25 mouse cellular contexts compared by ENCODE assay signal in genomic region chr11:70607611-70608010, GRCm38 (mm10). TPM values are rescaled to one million over a fixed set of nuclear protein-coding genes. Genes with fewer than 3 reads are reported as not detected.
DNase-seq lines count a peak whose midpoint lies in the region; ATAC-seq lines count a peak whose summit lies in the region.
"Had no signal": no experiment of that assay in that cellular context is flagged by ENCODE, and none has a peak within 500 bp of the region (broad histone marks: within the 10 kb centered on the region; RNA-seq: fewer than 3 reads in every experiment).

No protein-coding gene starts in this region.

- WGBS in limb, embryonic 13.5 days = 91% methylated on average over 9 of the region's 9 CpGs
- 96% methylated on average over 9 of the region's 9 CpGs for WGBS in limb, embryonic 10.5 days

- ATAC-seq in limb, embryonic 13.5 days (ENCODE audit: low FRiP score, low read depth) = no peak
- ATAC-seq: activated CD4-positive, CD25-positive, alpha-beta regulatory T cell, adult 4 months; CD4-positive, CD25-positive, alpha-beta regulatory T cell, adult 4 months; Patski had no signal

- no peak overlapping the region for H3K4me3 ChIP-seq in limb, embryonic 13.5 days
- no peak overlapping the region for H3K4me3 ChIP-seq in limb, embryonic 10.5 days

- intact Hi-C loops in heart, postnatal 14 days (cut with DNase I) = loop anchor here (10.0 kb wide), 1 partner anchor 173 kb away; the partner anchor contains the start of gene Arrb2

- H3K9ac ChIP-seq in limb, embryonic 13.5 days = no peak overlapping the region

- DNase-seq in heart, adult 11 months = peak; percentile 90
- no peak for DNase-seq in heart, postnatal 14 days
- DNase-seq in limb, embryonic 10.5 days (ENCODE audit: low spot score) = no peak
- DNase-seq: adrenal gland, adult 2 months; adrenal gland, adult 8-10 months; adrenal gland, postnatal 10 days; adrenal gland, postnatal 14 days; adrenal gland, postnatal 25 days; adrenal gland, postnatal 36 days; B cell, adult 2 months; cerebellum, adult 11 months; cerebellum, adult 11-12 months; cerebellum, adult 18-20 months had no signal

- no peak overlapping the region for H3K27ac ChIP-seq in limb, embryonic 13.5 days
- no peak overlapping the region for H3K27ac ChIP-seq in limb, embryonic 10.5 days

- H3K27me3 ChIP-seq in limb, embryonic 13.5 days = no peaks in the 10 kb centered on the region
- no peaks in the 10 kb centered on the region for H3K27me3 ChIP-seq in limb, embryonic 10.5 days (ENCODE audit: low read depth, poor library complexity, severe bottlenecking)
- H3K27me3 ChIP-seq: CH12.LX, Patski had no signal

- H3K4me2 ChIP-seq in limb, embryonic 13.5 days (replicated peaks) = 0 out of 2 replicates have a peak overlapping the region, but pooled peaks have one; percentile 4

- peaks cover 99% of the 10 kb centered on the region for H3K36me3 ChIP-seq in limb, embryonic 13.5 days
- peaks cover 100% of the 10 kb centered on the region for H3K36me3 ChIP-seq in limb, embryonic 10.5 days

- no peaks in the 10 kb centered on the region for H3K4me1 ChIP-seq in limb, embryonic 13.5 days
- H3K4me1 ChIP-seq in limb, embryonic 10.5 days = no peaks in the 10 kb centered on the region

- H3K9me3 ChIP-seq in limb, embryonic 13.5 days = no peaks in the 10 kb centered on the region
- H3K9me3 ChIP-seq in limb, embryonic 10.5 days (replicated peaks) = no peaks in the 10 kb centered on the region
- H3K9me3 ChIP-seq: G1E had no signal

RNA-seq across cellular contexts. Expression of gene 4930544D05Rik, which starts 8.0 kb away (rescaled TPM):
- total RNA-seq in heart, postnatal 14 days (2021) = not detected
- polyA plus RNA-seq in limb, embryonic 13.5 days (2015; fragmentation: Nextera tagmentation; extraction: Ambion mirVana) = not detected in 2 replicates
- polyA plus RNA-seq in limb, embryonic 10.5 days (2016; fragmentation: Nextera tagmentation; extraction: Ambion mirVana) = not detected in 2 replicates
- total RNA-seq: adrenal gland, adult 18-20 months; adrenal gland, adult 2 months; adrenal gland, adult 8-10 months; adrenal gland, postnatal 10 days; adrenal gland, postnatal 14 days; adrenal gland, postnatal 25 days; adrenal gland, postnatal 36 days; adrenal gland, postnatal 4 days; G1E; MEL had no signal
- polyA plus RNA-seq: activated CD4-positive, CD25-positive, alpha-beta regulatory T cell, adult 4 months; adrenal gland, adult 2 months; brain, embryonic 14.5 days; C2C12; G1E; Patski had no signal

RNA-seq across cellular contexts. Expression of gene Chrne, which starts 11.4 kb away (rescaled TPM):
- not detected for total RNA-seq in heart, postnatal 14 days (2021)
- not detected in 2 replicates for polyA plus RNA-seq in limb, embryonic 13.5 days (2015; fragmentation: Nextera tagmentation; extraction: Ambion mirVana)
- polyA plus RNA-seq in limb, embryonic 10.5 days (2016; fragmentation: Nextera tagmentation; extraction: Ambion mirVana) = not detected in 2 replicates
- total RNA-seq: adrenal gland, adult 2 months; adrenal gland, adult 8-10 months; adrenal gland, postnatal 14 days; adrenal gland, postnatal 25 days; adrenal gland, postnatal 36 days; CH12.LX; ES-E14; G1E had no signal
- polyA plus RNA-seq: G1E, Patski had no signal

RNA-seq across cellular contexts. Expression of gene Gp1ba, which starts 31.3 kb away (rescaled TPM):
- total RNA-seq in heart, postnatal 14 days (2021) = under 1 TPM; 0.17 to 0.22 TPM
- polyA plus RNA-seq in limb, embryonic 13.5 days (2015; fragmentation: Nextera tagmentation; extraction: Ambion mirVana) = 0.18 and 0.22 TPM in 2 replicates
- polyA plus RNA-seq in limb, embryonic 10.5 days (2016; fragmentation: Nextera tagmentation; extraction: Ambion mirVana) = 0.18 and 0.75 TPM in 2 replicates
- total RNA-seq: adrenal gland, adult 8-10 months; adrenal gland, postnatal 25 days had no signal

RNA-seq across cellular contexts. Expression of gene Rnf167, which starts 39.4 kb away (rescaled TPM):
- 10 to 100 TPM; 52.0 to 54.4 TPM for total RNA-seq in heart, postnatal 14 days (2021)
- polyA plus RNA-seq in limb, embryonic 13.5 days (2015; fragmentation: Nextera tagmentation; extraction: Ambion mirVana) = 120 and 129 TPM in 2 replicates
- 85.0 and 104 TPM in 2 replicates for polyA plus RNA-seq in limb, embryonic 10.5 days (2016; fragmentation: Nextera tagmentation; extraction: Ambion mirVana)

RNA-seq across cellular contexts. Expression of gene Slc25a11, which starts 39.7 kb away (rescaled TPM):
- total RNA-seq in heart, postnatal 14 days (2021) = 100 to 1,000 TPM; 438 to 444 TPM
- 165 and 173 TPM in 2 replicates for polyA plus RNA-seq in limb, embryonic 13.5 days (2015; fragmentation: Nextera tagmentation; extraction: Ambion mirVana)
- polyA plus RNA-seq in limb, embryonic 10.5 days (2016; fragmentation: Nextera tagmentation; extraction: Ambion mirVana) = 136 and 160 TPM in 2 replicates
